In the genomic region with DNA sequence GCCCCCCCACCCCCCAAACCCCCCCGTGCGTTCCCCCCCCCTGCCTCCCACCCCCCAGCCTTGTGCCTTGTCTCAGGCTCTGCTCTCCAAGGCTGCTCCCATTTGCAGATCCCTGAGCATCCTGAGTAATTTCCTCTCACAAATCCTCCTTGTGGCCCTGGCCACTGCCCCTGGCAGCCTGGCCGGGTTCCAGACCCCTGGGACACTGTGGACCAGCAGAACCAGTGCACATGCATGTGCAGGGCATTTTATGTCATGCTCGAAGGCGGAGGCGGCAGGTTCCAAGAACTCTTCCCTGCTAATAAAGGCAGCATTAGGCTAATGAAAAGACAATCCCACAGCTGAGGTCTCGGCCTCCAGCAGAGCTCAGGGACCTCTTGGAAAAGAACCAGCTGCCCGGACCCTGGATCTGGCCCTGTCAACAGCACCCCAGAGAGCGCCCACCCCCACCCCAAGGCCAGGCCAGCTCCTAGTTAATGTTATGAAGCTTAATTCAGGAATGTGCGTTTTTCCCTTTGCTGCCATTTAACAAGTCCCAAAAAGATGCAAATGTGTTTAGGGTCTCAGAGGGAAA, we compare ENCODE assay signal across 16 mouse cellular contexts.
A peak's percentile ranks its signal among the peaks of the same experiment; 100 is the strongest.
DNase-seq lines count a peak whose midpoint lies in the region; ATAC-seq and TF ChIP-seq lines count a peak whose summit lies in the region.
"Had no signal": no experiment of that assay in that cellular context is flagged by ENCODE, and none has a peak within 500 bp of the region (broad histone marks: within the 10 kb centered on the region; RNA-seq: fewer than 3 reads in every experiment).

No protein-coding gene starts in this region.

- no peaks in the 10 kb centered on the region for H3K27me3 ChIP-seq in hindbrain, embryonic 13.5 days
- no peaks in the 10 kb centered on the region for H3K27me3 ChIP-seq in midbrain, embryonic 15.5 days (replicated peaks)
- H3K27me3 ChIP-seq in liver, postnatal 0 days (ENCODE audit: insufficient read depth, low read length) = no peaks in the 10 kb centered on the region
- H3K27me3 ChIP-seq: embryonic facial prominence, embryonic 13.5 days; heart, embryonic 12.5 days had no signal

- peak overlapping the region; percentile 78 for H3K27ac ChIP-seq in hindbrain, embryonic 13.5 days
- 0 out of 2 replicates have a peak overlapping the region, but pooled peaks have one; percentile 42 for H3K27ac ChIP-seq in midbrain, embryonic 15.5 days
- no peak overlapping the region for H3K27ac ChIP-seq in liver, postnatal 0 days (ENCODE audit: low read depth)
- H3K27ac ChIP-seq: embryonic facial prominence, embryonic 13.5 days; gastrocnemius, adult 2 months had no signal

- no peak overlapping the region for H3K4me3 ChIP-seq in hindbrain, embryonic 13.5 days
- no peak overlapping the region for H3K4me3 ChIP-seq in midbrain, embryonic 15.5 days
- H3K4me3 ChIP-seq in liver, postnatal 0 days (ENCODE audit: low read depth, low read length) = no peak overlapping the region
- H3K4me3 ChIP-seq: embryonic facial prominence, embryonic 13.5 days; gastrocnemius, adult 2 months; heart, embryonic 12.5 days had no signal

- intact Hi-C loops in left cerebral cortex, postnatal 14 days (cut with DNase I) = no loop called here

- 36% methylated on average over 8 of the region's 10 CpGs for WGBS in hindbrain, embryonic 13.5 days
- WGBS in midbrain, embryonic 15.5 days = 19% methylated on average over 10 of the region's 10 CpGs
- 59% methylated on average over 10 of the region's 10 CpGs for WGBS in liver, postnatal 0 days (ENCODE audit: insufficient replicate concordance)

- no peaks in the 10 kb centered on the region for H3K9me3 ChIP-seq in hindbrain, embryonic 13.5 days
- no peaks in the 10 kb centered on the region for H3K9me3 ChIP-seq in midbrain, embryonic 15.5 days
- H3K9me3 ChIP-seq in liver, postnatal 0 days (ENCODE audit: low read length) = no peaks in the 10 kb centered on the region
- H3K9me3 ChIP-seq: G1E had no signal

- H3K9ac ChIP-seq in hindbrain, embryonic 13.5 days = peak overlapping the region; percentile 30; the same call in 1 of the 2 replicates
- no peak overlapping the region for H3K9ac ChIP-seq in midbrain, embryonic 15.5 days
- H3K9ac ChIP-seq in liver, postnatal 0 days (replicated peaks) = no peak overlapping the region
- H3K9ac ChIP-seq: embryonic facial prominence, embryonic 13.5 days; heart, embryonic 12.5 days had no signal

- no peak for TF ChIP-seq POLR2A in brain, embryonic 14.5 days (IDR thresholded peaks at IDR 0.05; ENCODE audit: borderline replicate concordance, extremely low read depth, insufficient read depth, insufficient read length, poor library complexity, severe bottlenecking)

- H3K36me3 ChIP-seq in hindbrain, embryonic 13.5 days = no peaks in the 10 kb centered on the region
- no peaks in the 10 kb centered on the region for H3K36me3 ChIP-seq in midbrain, embryonic 15.5 days (replicated peaks)
- no peaks in the 10 kb centered on the region for H3K36me3 ChIP-seq in liver, postnatal 0 days (replicated peaks; ENCODE audit: insufficient read depth, low read length)
- H3K36me3 ChIP-seq: G1E; heart, embryonic 12.5 days had no signal

- DNase-seq in embryo, embryonic 10.5 days (ENCODE audit: low spot score) = peak; percentile 21
- no peak for DNase-seq in embryo, embryonic 10 days (ENCODE audit: low spot score)
- DNase-seq in brain, embryonic 14.5 days (ENCODE audit: low read depth) = peak; percentile 66
- DNase-seq in liver, postnatal 0 days = no peak
- DNase-seq in left cerebral cortex, adult 9 months (ENCODE audit: low spot score in 2 of 2) = no peak
- DNase-seq in left cerebral cortex, postnatal 14 days (ENCODE audit: low spot score in 2 of 2) = no peak
- DNase-seq: cerebellum, adult 11 months; gastrocnemius, adult 2 months; kidney, postnatal 25 days; lung, adult 2 months had no signal

- TF ChIP-seq EP300 in liver, postnatal 0 days (IDR thresholded peaks at IDR 0.05; ENCODE audit: low read depth) = no peak

- peaks cover 11% of the 10 kb centered on the region for H3K4me1 ChIP-seq in hindbrain, embryonic 13.5 days (replicated peaks)
- H3K4me1 ChIP-seq in midbrain, embryonic 15.5 days = peaks cover 10% of the 10 kb centered on the region
- H3K4me1 ChIP-seq in liver, postnatal 0 days (ENCODE audit: insufficient read depth) = no peaks in the 10 kb centered on the region

- no peak for TF ChIP-seq CTCF in brain, embryonic 14.5 days (IDR thresholded peaks at IDR 0.05; ENCODE audit: borderline replicate concordance, extremely low read depth, insufficient read depth, insufficient read length)
- no peak for TF ChIP-seq CTCF in liver, postnatal 0 days (IDR thresholded peaks at IDR 0.05; ENCODE audit: low read depth)

- no peak overlapping the region for H3K4me2 ChIP-seq in hindbrain, embryonic 13.5 days
- H3K4me2 ChIP-seq in midbrain, embryonic 15.5 days = no peak overlapping the region
- no peak overlapping the region for H3K4me2 ChIP-seq in liver, postnatal 0 days (ENCODE audit: low read depth, low read length)
- H3K4me2 ChIP-seq: embryonic facial prominence, embryonic 13.5 days; heart, embryonic 12.5 days had no signal

- ATAC-seq in hindbrain, embryonic 13.5 days (ENCODE audit: low FRiP score) = no peak
- 0 out of 2 replicates have a peak, but pooled peaks have one; percentile 48 for ATAC-seq in midbrain, embryonic 15.5 days (replicated peaks)
- ATAC-seq in liver, postnatal 0 days = no peak
- ATAC-seq: inflammation-experienced regulatory T-cells, adult 6 months had no signal

Comparison
In these comparisons a context has a peak if more than half of its experiments do, and no peak if none do; other contexts are left out.
1. DNase-seq: peak in embryo, embryonic 10.5 days (single experiment) and brain, embryonic 14.5 days (single experiment); none in embryo, embryonic 10 days (single experiment), liver, postnatal 0 days (single experiment), left cerebral cortex, adult 9 months (0 of 2) and left cerebral cortex, postnatal 14 days (0 of 2).